15 mouse cellular contexts compared by ENCODE assay signal in genomic region chr2:73442015-73442414, GRCm38 (mm10). TPM values are rescaled to one million over a fixed set of nuclear protein-coding genes. Genes with fewer than 3 reads are reported as not detected.
A peak's percentile ranks its signal among the peaks of the same experiment; 100 is the strongest.
DNase-seq lines count a peak whose midpoint lies in the region; ATAC-seq and TF ChIP-seq lines count a peak whose summit lies in the region.
"Had no signal": no experiment of that assay in that cellular context is flagged by ENCODE, and none has a peak within 500 bp of the region (broad histone marks: within the 10 kb centered on the region; RNA-seq: fewer than 3 reads in every experiment).

No protein-coding gene starts in this region.

- ATAC-seq in forebrain, embryonic 11.5 days (replicated peaks; ENCODE audit: low FRiP score) = no peak
- no peak for ATAC-seq in forebrain, embryonic 16.5 days
- ATAC-seq in lung, postnatal 0 days = no peak
- ATAC-seq in inflammation-experienced regulatory T-cells, adult 6 months = peak; percentile 35
- no peak for ATAC-seq in erythroid progenitor cell, adult 5-6 weeks (replicated peaks; ENCODE audit: low FRiP score, poor library complexity, severe bottlenecking)

- H3K36me3 ChIP-seq in forebrain, embryonic 11.5 days (ENCODE audit: control insufficient read depth, insufficient read depth, low read length) = no peaks in the 10 kb centered on the region
- H3K36me3 ChIP-seq in forebrain, embryonic 16.5 days (ENCODE audit: control insufficient read depth, insufficient read depth) = no peaks in the 10 kb centered on the region
- H3K36me3 ChIP-seq in lung, postnatal 0 days (ENCODE audit: insufficient read depth, low read length) = peaks cover 5% of the 10 kb centered on the region; the same call in 1 of the 2 replicates

- no peak overlapping the region for H3K9ac ChIP-seq in forebrain, embryonic 11.5 days (ENCODE audit: low read length)
- no peak overlapping the region for H3K9ac ChIP-seq in forebrain, embryonic 16.5 days (replicated peaks; ENCODE audit: low read depth, low read length)
- H3K9ac ChIP-seq in lung, postnatal 0 days (replicated peaks; ENCODE audit: low read depth) = no peak overlapping the region
- H3K9ac ChIP-seq: lung, embryonic 15.5 days had no signal

- WGBS in forebrain, embryonic 11.5 days = 67% methylated on average over 2 of the region's 2 CpGs
- 73% methylated on average over 2 of the region's 2 CpGs for WGBS in forebrain, embryonic 16.5 days
- whole genome bisulfite sequencing in lung, postnatal 0 days = 84% methylated on average over 2 of the region's 2 CpGs

- TF ChIP-seq CTCF in lung, postnatal 0 days (IDR thresholded peaks at IDR 0.05) = peak; percentile 46

- no peaks in the 10 kb centered on the region for H3K27me3 ChIP-seq in forebrain, embryonic 11.5 days (ENCODE audit: control insufficient read depth, insufficient read depth, low read length)
- no peaks in the 10 kb centered on the region for H3K27me3 ChIP-seq in forebrain, embryonic 16.5 days (replicated peaks; ENCODE audit: control insufficient read depth, insufficient read depth, low read length)
- H3K27me3 ChIP-seq in lung, postnatal 0 days (replicated peaks; ENCODE audit: insufficient read depth, low read length) = no peaks in the 10 kb centered on the region
- H3K27me3 ChIP-seq: lung, embryonic 15.5 days had no signal

- intact Hi-C loops in left cerebral cortex, postnatal 36 days (cut with DNase I) = no loop called here

- no peak for TF ChIP-seq EP300 in lung, postnatal 0 days (IDR thresholded peaks at IDR 0.05)

- no peak overlapping the region for H3K4me2 ChIP-seq in forebrain, embryonic 11.5 days (ENCODE audit: low read depth, low read length, severe bottlenecking)
- no peak overlapping the region for H3K4me2 ChIP-seq in forebrain, embryonic 16.5 days (ENCODE audit: low read length)
- H3K4me2 ChIP-seq in lung, postnatal 0 days (replicated peaks; ENCODE audit: low read depth, low read length) = no peak overlapping the region
- H3K4me2 ChIP-seq: lung, embryonic 15.5 days had no signal

- no peak overlapping the region for H3K4me3 ChIP-seq in forebrain, embryonic 11.5 days (ENCODE audit: low read depth, low read length)
- H3K4me3 ChIP-seq in forebrain, embryonic 16.5 days (replicated peaks; ENCODE audit: low read length) = no peak overlapping the region
- H3K4me3 ChIP-seq in lung, postnatal 0 days (ENCODE audit: low read depth, low read length) = no peak overlapping the region
- H3K4me3 ChIP-seq: lung, embryonic 15.5 days; myocyte had no signal

- no peak overlapping the region for H3K27ac ChIP-seq in forebrain, embryonic 11.5 days (ENCODE audit: low read depth, low read length)
- no peak overlapping the region for H3K27ac ChIP-seq in forebrain, embryonic 16.5 days (ENCODE audit: low read length)
- no peak overlapping the region for H3K27ac ChIP-seq in lung, postnatal 0 days (ENCODE audit: low read length)
- H3K27ac ChIP-seq: lung, embryonic 15.5 days had no signal

- no peaks in the 10 kb centered on the region for H3K9me3 ChIP-seq in forebrain, embryonic 11.5 days (ENCODE audit: control insufficient read depth, low read length)
- no peaks in the 10 kb centered on the region for H3K9me3 ChIP-seq in forebrain, embryonic 16.5 days (ENCODE audit: control insufficient read depth, low read length)
- no peaks in the 10 kb centered on the region for H3K9me3 ChIP-seq in lung, postnatal 0 days (ENCODE audit: low read length)
- H3K9me3 ChIP-seq: lung, embryonic 15.5 days had no signal

- 0 out of 2 replicates have a peak, but pooled peaks cover 5% of the 10 kb centered on the region for H3K4me1 ChIP-seq in forebrain, embryonic 11.5 days (replicated peaks; ENCODE audit: control insufficient read depth, insufficient read depth, low read length)
- no peaks in the 10 kb centered on the region for H3K4me1 ChIP-seq in forebrain, embryonic 16.5 days (replicated peaks; ENCODE audit: control insufficient read depth, insufficient read depth, low read length)
- H3K4me1 ChIP-seq in lung, postnatal 0 days (ENCODE audit: insufficient read depth, low read depth, low read length) = no peaks in the 10 kb centered on the region
- H3K4me1 ChIP-seq: lung, embryonic 15.5 days had no signal

- DNase-seq in forebrain, embryonic 11.5 days (ENCODE audit: low spot score) = peak; percentile 15
- no peak for DNase-seq in lung, postnatal 0 days (ENCODE audit: low spot score)
- no peak for DNase-seq in lung, adult 18-20 months
- DNase-seq in layer of hippocampus, adult 9-10 months (ENCODE audit: low spot score) = no peak
- no peak for DNase-seq in left cerebral cortex, postnatal 36 days (ENCODE audit: low spot score in 2 of 2)
- DNase-seq: cerebellum, postnatal 10 days; gastrocnemius, postnatal 36 days; kidney, adult 2 months; right cerebral cortex, postnatal 25 days; thymus, adult 2 months had no signal

RNA-seq across cellular contexts. Expression of gene Gpr155, which starts 55.6 kb away (rescaled TPM):
- 2.6 and 2.7 TPM in 2 replicates for polyA plus RNA-seq in forebrain, embryonic 11.5 days (2014; fragmentation: Nextera tagmentation; extraction: Ambion mirVana)
- 12.2 and 14.3 TPM in 2 replicates for polyA plus RNA-seq in forebrain, embryonic 16.5 days (2015; fragmentation: Nextera tagmentation; extraction: Ambion mirVana)
- polyA plus RNA-seq in lung, postnatal 0 days (2015; fragmentation: Nextera tagmentation; extraction: Ambion mirVana) = 6.3 and 8.1 TPM in 2 replicates
- polyA plus RNA-seq in inflammation-experienced regulatory T-cells, adult 6 months (2017; shearing (Covaris generic)) = 10 to 100 TPM; 22.1 to 24.3 (median 24.1) TPM
- 25.2 and 31.0 TPM in 2 replicates for total RNA-seq in erythroid progenitor cell, adult 5-6 weeks (2015; ENCODE audit: low replicate concordance)
- 27.2 and 29.7 TPM in 2 replicates for total RNA-seq in erythroid progenitor cell, adult 5-6 weeks (2017; ENCODE audit: low replicate concordance)
- total RNA-seq in left cerebral cortex, postnatal 36 days (2021) = 10 to 100 TPM; 37.9 to 41.7 TPM
